Mouse (Mus musculus): ENCODE measurements around the gene Strbp. TPM values are rescaled to one million over a fixed set of nuclear protein-coding genes. Genes with fewer than 3 reads are reported as not detected.

The Strbp gene
- polyA plus RNA-seq (2012; rRNA removed): 4.8 and 6.7 TPM in 2 replicates

GRCm38 (mm10) chr2:37703230-37703954, at the start of gene Strbp:
Gene Strbp (minus strand): TSS chr2:37703859.
- Histone ChIP-seq H3K4me3 (ENCODE audit: extremely low read depth, insufficient read depth, insufficient read length) (peak within 1 kb of the TSS; percentile 93), H3K27ac (ENCODE audit: insufficient read depth, low read length) (peak within 1 kb of the TSS; percentile 91)
- WGBS: under 1% methylated on average over 94 of the region's 98 CpGs

DNA sequence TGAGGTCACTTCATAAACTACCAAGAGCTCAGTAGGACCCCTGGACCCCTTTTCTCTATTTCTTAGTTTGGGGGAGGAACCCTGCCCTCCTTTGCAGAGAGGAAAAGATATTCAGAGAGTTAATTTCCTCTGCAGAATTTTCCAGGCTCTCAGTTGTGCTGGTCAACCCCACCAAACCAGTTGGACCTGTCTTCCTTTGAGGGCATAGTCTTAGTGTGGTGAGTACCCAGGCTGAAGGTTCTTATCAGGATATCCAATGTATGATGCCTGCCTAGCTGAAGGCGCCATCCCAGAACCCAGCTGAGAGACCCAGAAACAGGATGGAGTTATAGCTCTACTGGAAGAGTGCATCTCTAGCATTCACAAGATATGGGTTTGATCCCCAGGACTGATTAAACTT, 47.5 kb upstream of the Strbp start:
- 91% methylated on average over 1 of the region's 1 CpGs for WGBS
- no peak for DNase-seq (ENCODE audit: low read depth in 1 of 2, low spot score in 2 of 2)
- H3K36me3 ChIP-seq (ENCODE audit: control insufficient read depth, insufficient read depth, low read length): no peaks in the 10 kb centered on the region
- no peak overlapping the region for H3K27ac ChIP-seq (ENCODE audit: insufficient read depth, low read length)
- no peak for TF ChIP-seq CTCF (IDR thresholded peaks at IDR 0.05; ENCODE audit: extremely low read depth, insufficient read depth, insufficient read length, insufficient replicate concordance)
- no peak for TF ChIP-seq POLR2A (IDR thresholded peaks at IDR 0.05; ENCODE audit: low read depth, low read length)
- H3K27me3 ChIP-seq (ENCODE audit: control insufficient read depth, insufficient read depth, low read length): no peaks in the 10 kb centered on the region
- peaks cover 25% of the 10 kb centered on the region; the same call in 1 of the 2 replicates for H3K4me1 ChIP-seq (ENCODE audit: control insufficient read depth, insufficient read depth, insufficient read length)
- H3K4me3 ChIP-seq (ENCODE audit: extremely low read depth, insufficient read depth, insufficient read length): no peak overlapping the region

More at GRCm38 (mm10) chr2:37703230-37703954, at the start of gene Strbp:
- DNase-seq (ENCODE audit: low read depth in 1 of 2, low spot score in 2 of 2): peak; percentile 88 to 94
- Histone ChIP-seq H3K4me1 (ENCODE audit: control insufficient read depth, insufficient read depth, insufficient read length) (peaks cover 5% of the 10 kb centered on the region; the same call in 1 of the 2 replicates), H3K36me3 (ENCODE audit: control insufficient read depth, insufficient read depth, low read length) (no peaks in the 10 kb centered on the region), H3K27me3 (ENCODE audit: control insufficient read depth, insufficient read depth, low read length) (peaks cover 2% of the 10 kb centered on the region; the same call in 1 of the 2 replicates)
- TF ChIP-seq POLR2A (IDR thresholded peaks at IDR 0.05; ENCODE audit: low read depth, low read length) (peak; percentile 15; the same call in 1 of the 2 replicates), CTCF (IDR thresholded peaks at IDR 0.05; ENCODE audit: extremely low read depth, insufficient read depth, insufficient read length, insufficient replicate concordance) (no peak)

- Histone ChIP-seq H3K4me3 (ENCODE audit: extremely low read depth, insufficient read depth, insufficient read length) (no peak overlapping the region), H3K36me3 (ENCODE audit: control insufficient read depth, insufficient read depth, low read length) (no peaks in the 10 kb centered on the region), H3K27ac (ENCODE audit: insufficient read depth, low read length) (no peak overlapping the region), H3K4me1 (ENCODE audit: control insufficient read depth, insufficient read depth, insufficient read length) (peaks cover 25% of the 10 kb centered on the region; the same call in 1 of the 2 replicates), H3K27me3 (ENCODE audit: control insufficient read depth, insufficient read depth, low read length) (no peaks in the 10 kb centered on the region)
- TF ChIP-seq CTCF (IDR thresholded peaks at IDR 0.05; ENCODE audit: extremely low read depth, insufficient read depth, insufficient read length, insufficient replicate concordance) (no peak), POLR2A (IDR thresholded peaks at IDR 0.05; ENCODE audit: low read depth, low read length) (no peak)
- DNase-seq (ENCODE audit: low read depth in 1 of 2, low spot score in 2 of 2): no peak
- 26% methylated on average over 6 of the region's 6 CpGs for WGBS
Measured at GRCm38 (mm10) chr2:37749323-37749722, 45.7 kb upstream of the Strbp start.

DNA sequence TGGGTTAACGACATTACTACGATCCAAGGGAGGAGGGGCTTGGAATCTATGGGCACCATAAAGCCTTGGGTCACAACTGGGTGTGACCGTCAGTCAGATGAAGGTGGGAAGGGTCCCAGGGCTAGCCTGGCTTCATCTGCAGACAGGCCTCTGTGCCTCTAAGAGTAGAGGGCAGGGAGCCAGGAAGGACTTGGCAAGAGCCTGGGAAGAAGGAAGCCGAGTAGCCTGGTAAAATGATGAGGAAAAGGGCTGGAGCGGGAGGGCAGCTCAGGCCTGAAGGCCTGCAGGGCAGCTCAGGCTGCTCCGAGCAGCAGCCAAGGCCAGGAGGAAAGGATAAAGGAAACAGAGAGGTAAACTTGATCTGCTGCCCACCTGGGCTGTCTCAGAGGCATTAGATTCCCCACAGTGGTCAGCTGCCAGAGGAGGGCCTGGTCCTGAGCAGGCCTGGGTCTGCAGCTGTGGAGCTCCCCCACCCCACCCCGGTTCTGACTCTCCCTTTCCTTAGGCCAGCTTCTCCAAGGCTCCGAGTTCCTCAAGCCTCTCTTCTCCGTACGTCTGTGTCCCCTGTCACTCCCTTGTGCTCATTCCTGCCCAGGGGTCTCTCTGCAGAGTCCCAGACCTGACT, 44.9 kb upstream of the Strbp start:
- TF ChIP-seq CTCF (IDR thresholded peaks at IDR 0.05; ENCODE audit: extremely low read depth, insufficient read depth, insufficient read length, insufficient replicate concordance) (no peak), POLR2A (IDR thresholded peaks at IDR 0.05; ENCODE audit: low read depth, low read length) (no peak)
- no peak for DNase-seq (ENCODE audit: low read depth in 1 of 2, low spot score in 2 of 2)
- H3K27ac ChIP-seq (ENCODE audit: insufficient read depth, low read length): no peak overlapping the region
- H3K27me3 ChIP-seq (ENCODE audit: control insufficient read depth, insufficient read depth, low read length): no peaks in the 10 kb centered on the region
- peaks cover 25% of the 10 kb centered on the region; the same call in 1 of the 2 replicates for H3K4me1 ChIP-seq (ENCODE audit: control insufficient read depth, insufficient read depth, insufficient read length)
- no peaks in the 10 kb centered on the region for H3K36me3 ChIP-seq (ENCODE audit: control insufficient read depth, insufficient read depth, low read length)
- WGBS: 92% methylated on average over 10 of the region's 10 CpGs
- no peak overlapping the region for H3K4me3 ChIP-seq (ENCODE audit: extremely low read depth, insufficient read depth, insufficient read length)

- no peak for DNase-seq (ENCODE audit: low read depth in 1 of 2, low spot score in 2 of 2)
- H3K4me3 ChIP-seq (ENCODE audit: extremely low read depth, insufficient read depth, insufficient read length): no peak overlapping the region
- TF ChIP-seq POLR2A (IDR thresholded peaks at IDR 0.05; ENCODE audit: low read depth, low read length) (no peak), CTCF (IDR thresholded peaks at IDR 0.05; ENCODE audit: extremely low read depth, insufficient read depth, insufficient read length, insufficient replicate concordance) (no peak)
- H3K27ac ChIP-seq (ENCODE audit: insufficient read depth, low read length): no peak overlapping the region
- no peaks in the 10 kb centered on the region for H3K27me3 ChIP-seq (ENCODE audit: control insufficient read depth, insufficient read depth, low read length)
- 85% methylated on average over 2 of the region's 2 CpGs for WGBS
- H3K36me3 ChIP-seq (ENCODE audit: control insufficient read depth, insufficient read depth, low read length): no peaks in the 10 kb centered on the region
- peaks cover 22% of the 10 kb centered on the region; the same call in 1 of the 2 replicates for H3K4me1 ChIP-seq (ENCODE audit: control insufficient read depth, insufficient read depth, insufficient read length)
Measured at GRCm38 (mm10) chr2:37747909-37748308, 44.2 kb upstream of the Strbp start.

- 75% methylated on average over 5 of the region's 5 CpGs for WGBS
- H3K27ac ChIP-seq (ENCODE audit: insufficient read depth, low read length): peak overlapping the region; percentile 51
- peaks cover 16% of the 10 kb centered on the region; the same call in 1 of the 2 replicates for H3K4me1 ChIP-seq (ENCODE audit: control insufficient read depth, insufficient read depth, insufficient read length)
- no peak overlapping the region for H3K4me3 ChIP-seq (ENCODE audit: extremely low read depth, insufficient read depth, insufficient read length)
- no peaks in the 10 kb centered on the region for H3K27me3 ChIP-seq (ENCODE audit: control insufficient read depth, insufficient read depth, low read length)
- DNase-seq (ENCODE audit: low read depth in 1 of 2, low spot score in 2 of 2): peak in 1 of 2 experiments; percentile 25
- TF ChIP-seq CTCF (IDR thresholded peaks at IDR 0.05; ENCODE audit: extremely low read depth, insufficient read depth, insufficient read length, insufficient replicate concordance) (no peak), POLR2A (IDR thresholded peaks at IDR 0.05; ENCODE audit: low read depth, low read length) (no peak)
- H3K36me3 ChIP-seq (ENCODE audit: control insufficient read depth, insufficient read depth, low read length): no peaks in the 10 kb centered on the region
Measured at GRCm38 (mm10) chr2:37746293-37747049, 42.8 kb upstream of the Strbp start.
